ENCODE assay signal across 20 mouse cellular contexts in genomic region chr4:106593636-106594035, GRCm38 (mm10). TPM values are rescaled to one million over a fixed set of nuclear protein-coding genes. Genes with fewer than 3 reads are reported as not detected.
DNase-seq lines count a peak whose midpoint lies in the region; ATAC-seq and TF ChIP-seq lines count a peak whose summit lies in the region.
"Had no signal": no experiment of that assay in that cellular context is flagged by ENCODE, and none has a peak within 500 bp of the region (broad histone marks: within the 10 kb centered on the region; RNA-seq: fewer than 3 reads in every experiment).

No protein-coding gene starts in this region.

- H3K4me1 ChIP-seq in hindbrain, postnatal 0 days (ENCODE audit: insufficient read depth, low read length): no peaks in the 10 kb centered on the region
- H3K4me1 ChIP-seq in hindbrain, embryonic 14.5 days (replicated peaks; ENCODE audit: control insufficient read depth, insufficient read depth, low read length): no peaks in the 10 kb centered on the region
- no peaks in the 10 kb centered on the region for H3K4me1 ChIP-seq in midbrain, postnatal 0 days (ENCODE audit: insufficient read depth, low read length)
- H3K4me1 ChIP-seq in midbrain, embryonic 10.5 days: no peaks in the 10 kb centered on the region
- no peaks in the 10 kb centered on the region for H3K4me1 ChIP-seq in MEL (ENCODE audit: control insufficient read depth in 1 of 2, insufficient read depth in 2 of 2, low read length in 2 of 2)
- H3K4me1 ChIP-seq: embryonic facial prominence, embryonic 12.5 days; forebrain, embryonic 10.5 days; hindbrain, embryonic 10.5 days; kidney, embryonic 15.5 days; limb, embryonic 12.5 days; midbrain, embryonic 15.5 days; neural tube, embryonic 13.5 days had no signal

- no peak overlapping the region for H3K9ac ChIP-seq in hindbrain, postnatal 0 days (replicated peaks; ENCODE audit: low read length)
- H3K9ac ChIP-seq in hindbrain, embryonic 14.5 days: no peak overlapping the region
- H3K9ac ChIP-seq in midbrain, postnatal 0 days (replicated peaks; ENCODE audit: low read length, poor library complexity, severe bottlenecking): no peak overlapping the region
- H3K9ac ChIP-seq in MEL (ENCODE audit: control insufficient read depth, low read depth, low read length, poor library complexity, severe bottlenecking): no peak overlapping the region
- H3K9ac ChIP-seq: embryonic facial prominence, embryonic 12.5 days; heart, embryonic 12.5 days; kidney, embryonic 15.5 days; limb, embryonic 12.5 days; midbrain, embryonic 15.5 days; neural tube, embryonic 13.5 days had no signal

- no peak overlapping the region for H3K4me2 ChIP-seq in hindbrain, postnatal 0 days (ENCODE audit: low read depth, low read length)
- no peak overlapping the region for H3K4me2 ChIP-seq in hindbrain, embryonic 14.5 days (replicated peaks)
- no peak overlapping the region for H3K4me2 ChIP-seq in midbrain, postnatal 0 days (ENCODE audit: low read depth, low read length, poor library complexity, severe bottlenecking)
- H3K4me2 ChIP-seq: embryonic facial prominence, embryonic 12.5 days; heart, embryonic 12.5 days; kidney, embryonic 15.5 days; limb, embryonic 12.5 days; midbrain, embryonic 15.5 days; neural tube, embryonic 13.5 days had no signal

- DNase-seq in hindbrain, postnatal 0 days (ENCODE audit: low spot score): no peak
- no peak for DNase-seq in hindbrain, embryonic 14.5 days (ENCODE audit: low spot score)
- DNase-seq in midbrain, postnatal 0 days (ENCODE audit: low spot score): no peak
- DNase-seq in midbrain, embryonic 10.5 days (ENCODE audit: low spot score): no peak
- DNase-seq in MEL (ENCODE audit: low read depth, low spot score): peak; percentile 42
- DNase-seq in naive thymus-derived CD4-positive, alpha-beta T cell, adult 2 months (ENCODE audit: low read depth): peak; percentile 23
- DNase-seq in heart, adult 18-20 months: no peak
- no peak for DNase-seq in adrenal gland, adult 8-10 months
- DNase-seq: cerebellum, postnatal 25 days; lung, postnatal 4 days; right cerebral cortex, adult 18-20 months; thymus, adult 2 months had no signal

- no peaks in the 10 kb centered on the region for H3K27me3 ChIP-seq in hindbrain, postnatal 0 days (ENCODE audit: insufficient read depth, low read length)
- H3K27me3 ChIP-seq in hindbrain, embryonic 14.5 days (ENCODE audit: control insufficient read depth, insufficient read depth, low read length): no peaks in the 10 kb centered on the region
- no peaks in the 10 kb centered on the region for H3K27me3 ChIP-seq in midbrain, postnatal 0 days (ENCODE audit: insufficient read depth, low read length)
- no peaks in the 10 kb centered on the region for H3K27me3 ChIP-seq in midbrain, embryonic 10.5 days (ENCODE audit: low read depth, poor library complexity, severe bottlenecking)
- H3K27me3 ChIP-seq in MEL (ENCODE audit: control insufficient read depth in 1 of 2, insufficient read depth in 2 of 2, low read length in 2 of 2): no peaks in the 10 kb centered on the region
- H3K27me3 ChIP-seq: embryonic facial prominence, embryonic 12.5 days; heart, embryonic 12.5 days; kidney, embryonic 15.5 days; limb, embryonic 12.5 days; midbrain, embryonic 15.5 days; neural tube, embryonic 13.5 days had no signal

- TF ChIP-seq POLR2A in MEL (IDR thresholded peaks at IDR 0.05; ENCODE audit: control insufficient read depth in 1 of 2, insufficient read depth in 1 of 2, low read depth in 1 of 2, low read length in 2 of 2, poor library complexity in 1 of 2): no peak

- H3K9me3 ChIP-seq in hindbrain, postnatal 0 days (ENCODE audit: low read length): no peaks in the 10 kb centered on the region
- H3K9me3 ChIP-seq in hindbrain, embryonic 14.5 days (ENCODE audit: control insufficient read depth, low read length): no peaks in the 10 kb centered on the region
- H3K9me3 ChIP-seq in midbrain, postnatal 0 days (ENCODE audit: low read length): no peaks in the 10 kb centered on the region
- no peaks in the 10 kb centered on the region for H3K9me3 ChIP-seq in midbrain, embryonic 10.5 days (replicated peaks)
- H3K9me3 ChIP-seq in MEL (replicated peaks; ENCODE audit: insufficient read depth, low read length): no peaks in the 10 kb centered on the region
- H3K9me3 ChIP-seq: embryonic facial prominence, embryonic 12.5 days; forebrain, embryonic 10.5 days; heart, embryonic 12.5 days; hindbrain, embryonic 10.5 days; kidney, embryonic 15.5 days; midbrain, embryonic 15.5 days; neural tube, embryonic 13.5 days had no signal

- no peaks in the 10 kb centered on the region for H3K79me2 ChIP-seq in MEL (ENCODE audit: control insufficient read depth, insufficient read depth, low read length, poor library complexity)

- no peak overlapping the region for H3K4me3 ChIP-seq in hindbrain, postnatal 0 days (ENCODE audit: low read length)
- no peak overlapping the region for H3K4me3 ChIP-seq in hindbrain, embryonic 14.5 days (replicated peaks; ENCODE audit: low read length)
- H3K4me3 ChIP-seq in midbrain, postnatal 0 days (ENCODE audit: low read depth, low read length): no peak overlapping the region
- no peak overlapping the region for H3K4me3 ChIP-seq in midbrain, embryonic 10.5 days
- H3K4me3 ChIP-seq in MEL (ENCODE audit: control insufficient read depth in 1 of 2, insufficient read depth in 1 of 2, low read depth in 2 of 2, low read length in 2 of 2): no peak overlapping the region
- H3K4me3 ChIP-seq: embryonic facial prominence, embryonic 12.5 days; forebrain, embryonic 10.5 days; heart, embryonic 12.5 days; hindbrain, embryonic 10.5 days; kidney, embryonic 15.5 days; limb, embryonic 12.5 days; midbrain, embryonic 15.5 days; neural tube, embryonic 13.5 days had no signal

- H3K36me3 ChIP-seq in hindbrain, postnatal 0 days (ENCODE audit: insufficient read depth, low read length): peaks cover under 1% of the 10 kb centered on the region; the same call in 1 of the 2 replicates
- H3K36me3 ChIP-seq in hindbrain, embryonic 14.5 days (replicated peaks; ENCODE audit: control insufficient read depth, insufficient read depth): peaks cover 17% of the 10 kb centered on the region
- 0 out of 2 replicates have a peak, but pooled peaks cover 4% of the 10 kb centered on the region for H3K36me3 ChIP-seq in midbrain, postnatal 0 days (ENCODE audit: insufficient read depth, low read length)
- H3K36me3 ChIP-seq in midbrain, embryonic 10.5 days: peaks cover 29% of the 10 kb centered on the region
- H3K36me3 ChIP-seq in MEL (ENCODE audit: control insufficient read depth in 1 of 2, insufficient read depth in 2 of 2, low read length in 2 of 2): no peaks in the 10 kb centered on the region; a peak in 1 of 4 replicates
- H3K36me3 ChIP-seq: midbrain, embryonic 15.5 days had no signal

- ATAC-seq in hindbrain, postnatal 0 days: no peak
- ATAC-seq in hindbrain, embryonic 14.5 days (ENCODE audit: low FRiP score): no peak
- ATAC-seq in midbrain, postnatal 0 days (ENCODE audit: low FRiP score): no peak
- ATAC-seq: midbrain, embryonic 15.5 days had no signal

- peak; percentile 20 for TF ChIP-seq RAD21 in MEL (IDR thresholded peaks at IDR 0.05; ENCODE audit: low read depth, low read length)

- H3K27ac ChIP-seq in hindbrain, postnatal 0 days: no peak overlapping the region
- no peak overlapping the region for H3K27ac ChIP-seq in hindbrain, embryonic 14.5 days
- H3K27ac ChIP-seq in midbrain, postnatal 0 days (ENCODE audit: low read depth, low read length): no peak overlapping the region
- H3K27ac ChIP-seq in midbrain, embryonic 10.5 days (replicated peaks): no peak overlapping the region
- no peak overlapping the region for H3K27ac ChIP-seq in MEL (ENCODE audit: control insufficient read depth, low read depth, low read length)
- H3K27ac ChIP-seq: embryonic facial prominence, embryonic 12.5 days; forebrain, embryonic 10.5 days; hindbrain, embryonic 10.5 days; kidney, embryonic 15.5 days; limb, embryonic 12.5 days; midbrain, embryonic 15.5 days; neural tube, embryonic 13.5 days had no signal

- no peak for TF ChIP-seq EP300 in MEL (IDR thresholded peaks at IDR 0.05; ENCODE audit: low read depth in 1 of 2, low read length in 2 of 2)

- TF ChIP-seq CTCF in hindbrain, postnatal 0 days (IDR thresholded peaks at IDR 0.05; ENCODE audit: low read depth): 0 out of 2 replicates have a peak, but pooled peaks have one; percentile 19
- TF ChIP-seq CTCF in midbrain, postnatal 0 days (IDR thresholded peaks at IDR 0.05): peak; percentile 16; the same call in 1 of the 2 replicates
- peak; percentile 58 to 76 (median 61) for TF ChIP-seq CTCF in MEL (IDR thresholded peaks at IDR 0.05 in 2 of 3, conservative IDR thresholded peaks at IDR 0.05 in 1 of 3; ENCODE audit: control insufficient read depth in 1 of 3, insufficient read depth in 1 of 3, low read depth in 2 of 3, low read length in 3 of 3, poor library complexity in 1 of 3, severe bottlenecking in 1 of 3)

- WGBS in hindbrain, postnatal 0 days: 66% methylated on average over 7 of the region's 7 CpGs
- 64% methylated on average over 7 of the region's 7 CpGs for WGBS in hindbrain, embryonic 14.5 days
- 56% methylated on average over 7 of the region's 7 CpGs for WGBS in midbrain, postnatal 0 days
- WGBS in midbrain, embryonic 10.5 days: 64% methylated on average over 7 of the region's 7 CpGs

RNA-seq across cellular contexts. Expression of gene Lexm, which starts 23.4 kb away (rescaled TPM):
- 0.43 TPM in 1 of 2 replicates, not detected in the other for total RNA-seq in hindbrain, postnatal 0 days (2014; rRNA removed)
- polyA plus RNA-seq in hindbrain, postnatal 0 days (2015; fragmentation: Nextera tagmentation; extraction: Ambion mirVana): not detected in 2 replicates
- polyA plus RNA-seq in hindbrain, embryonic 14.5 days (2014; fragmentation: Nextera tagmentation; extraction: Ambion mirVana): not detected in 2 replicates
- total RNA-seq in midbrain, postnatal 0 days (2014; rRNA removed): not detected in 2 replicates
- polyA plus RNA-seq in midbrain, postnatal 0 days (2015; fragmentation: Nextera tagmentation; extraction: Ambion mirVana): not detected in 2 replicates
- polyA plus RNA-seq in midbrain, embryonic 10.5 days (2016; fragmentation: Nextera tagmentation; extraction: Ambion mirVana): not detected in 2 replicates
- 6.1 and 6.7 TPM in 2 replicates for total RNA-seq in MEL (2012; rRNA removed)
- 10 to 100 TPM in 1 of 2 experiments, not detected in 1; 17.5 TPM for polyA plus RNA-seq in MEL (2012; ENCODE audit: insufficient read depth in 1 of 2, insufficient read length in 2 of 2, low read depth in 1 of 2, low replicate concordance in 2 of 2, missing spikeins in 1 of 2)
- total RNA-seq in heart, adult 18-20 months (2021): not detected
- total RNA-seq in adrenal gland, adult 8-10 months (2022): not detected
- polyA plus RNA-seq: forebrain, embryonic 10.5 days; kidney, embryonic 15.5 days; midbrain, embryonic 15.5 days; thymus, adult 2 months had no signal

RNA-seq across cellular contexts. Expression of gene Ttc22, which starts 28.6 kb away (rescaled TPM):
- total RNA-seq in hindbrain, postnatal 0 days (2014; rRNA removed): 0.89 and 1.0 TPM in 2 replicates
- polyA plus RNA-seq in hindbrain, postnatal 0 days (2015; fragmentation: Nextera tagmentation; extraction: Ambion mirVana): 1.8 and 2.3 TPM in 2 replicates
- 1.6 and 1.9 TPM in 2 replicates for polyA plus RNA-seq in hindbrain, embryonic 14.5 days (2014; fragmentation: Nextera tagmentation; extraction: Ambion mirVana)
- 4.1 and 4.6 TPM in 2 replicates for total RNA-seq in midbrain, postnatal 0 days (2014; rRNA removed)
- 4.1 and 4.7 TPM in 2 replicates for polyA plus RNA-seq in midbrain, postnatal 0 days (2015; fragmentation: Nextera tagmentation; extraction: Ambion mirVana)
- not detected in 2 replicates for polyA plus RNA-seq in midbrain, embryonic 10.5 days (2016; fragmentation: Nextera tagmentation; extraction: Ambion mirVana)
- 0.04 TPM in 1 of 2 replicates, not detected in the other for total RNA-seq in MEL (2012; rRNA removed)
- polyA plus RNA-seq in MEL (2012; ENCODE audit: insufficient read depth in 1 of 2, insufficient read length in 2 of 2, low read depth in 1 of 2, low replicate concordance in 2 of 2, missing spikeins in 1 of 2): not detected
- total RNA-seq in heart, adult 18-20 months (2021): not detected
- total RNA-seq in adrenal gland, adult 8-10 months (2022): under 1 TPM in 1 of 4 experiments, not detected in 3; 0.10 TPM
- polyA plus RNA-seq: forebrain, embryonic 10.5 days; hindbrain, embryonic 10.5 days had no signal

RNA-seq across cellular contexts. Expression of gene Dhcr24, which starts 32.8 kb away (rescaled TPM):
- 126 and 127 TPM in 2 replicates for total RNA-seq in hindbrain, postnatal 0 days (2014; rRNA removed)
- polyA plus RNA-seq in hindbrain, postnatal 0 days (2015; fragmentation: Nextera tagmentation; extraction: Ambion mirVana): 7.5 and 8.7 TPM in 2 replicates
- 25.7 and 27.1 TPM in 2 replicates for polyA plus RNA-seq in hindbrain, embryonic 14.5 days (2014; fragmentation: Nextera tagmentation; extraction: Ambion mirVana)
- 107 and 139 TPM in 2 replicates for total RNA-seq in midbrain, postnatal 0 days (2014; rRNA removed)
- polyA plus RNA-seq in midbrain, postnatal 0 days (2015; fragmentation: Nextera tagmentation; extraction: Ambion mirVana): 8.0 and 8.1 TPM in 2 replicates
- 11.0 and 11.9 TPM in 2 replicates for polyA plus RNA-seq in midbrain, embryonic 10.5 days (2016; fragmentation: Nextera tagmentation; extraction: Ambion mirVana)
- total RNA-seq in MEL (2012; rRNA removed): 37.6 and 39.2 TPM in 2 replicates
- 10 to 100 TPM in 1 of 2 experiments, not detected in 1; 63.0 TPM for polyA plus RNA-seq in MEL (2012; ENCODE audit: insufficient read depth in 1 of 2, insufficient read length in 2 of 2, low read depth in 1 of 2, low replicate concordance in 2 of 2, missing spikeins in 1 of 2)
- 1 to 10 TPM; 1.5 to 2.5 TPM for total RNA-seq in heart, adult 18-20 months (2021)
- 100 to 1,000 TPM in 2 of 4 experiments, 10 to 100 TPM in 2; 77.6 to 360 (median 221) TPM for total RNA-seq in adrenal gland, adult 8-10 months (2022)

RNA-seq across cellular contexts. Expression of gene Pars2, which starts 57.2 kb away (rescaled TPM):
- total RNA-seq in hindbrain, postnatal 0 days (2014; rRNA removed): 8.4 and 12.1 TPM in 2 replicates
- polyA plus RNA-seq in hindbrain, postnatal 0 days (2015; fragmentation: Nextera tagmentation; extraction: Ambion mirVana): 7.4 and 9.1 TPM in 2 replicates
- polyA plus RNA-seq in hindbrain, embryonic 14.5 days (2014; fragmentation: Nextera tagmentation; extraction: Ambion mirVana): 10.1 and 11.0 TPM in 2 replicates
- 5.9 and 10.3 TPM in 2 replicates for total RNA-seq in midbrain, postnatal 0 days (2014; rRNA removed)
- polyA plus RNA-seq in midbrain, postnatal 0 days (2015; fragmentation: Nextera tagmentation; extraction: Ambion mirVana): 7.0 and 7.4 TPM in 2 replicates
- polyA plus RNA-seq in midbrain, embryonic 10.5 days (2016; fragmentation: Nextera tagmentation; extraction: Ambion mirVana): 16.2 and 16.5 TPM in 2 replicates
- 10.9 and 11.2 TPM in 2 replicates for total RNA-seq in MEL (2012; rRNA removed)
- 10 to 100 TPM in 1 of 2 experiments, not detected in 1; 11.3 TPM for polyA plus RNA-seq in MEL (2012; ENCODE audit: insufficient read depth in 1 of 2, insufficient read length in 2 of 2, low read depth in 1 of 2, low replicate concordance in 2 of 2, missing spikeins in 1 of 2)
- total RNA-seq in heart, adult 18-20 months (2021): 1 to 10 TPM; 4.8 to 4.9 TPM
- total RNA-seq in adrenal gland, adult 8-10 months (2022): 1 to 10 TPM; 5.7 to 9.5 (median 8.5) TPM

Comparison
In these comparisons a context has a peak if more than half of its experiments do, and no peak if none do; other contexts are left out.
1. DNase-seq: peak in MEL (single experiment) and naive thymus-derived CD4-positive, alpha-beta T cell, adult 2 months (single experiment); none in hindbrain, postnatal 0 days (single experiment), hindbrain, embryonic 14.5 days (single experiment), midbrain, postnatal 0 days (single experiment), midbrain, embryonic 10.5 days (single experiment), heart, adult 18-20 months (0 of 2) and adrenal gland, adult 8-10 months (single experiment).
2. RNA of gene Dhcr24, which starts 32.8 kb away (total RNA-seq): 77.6 to 360 TPM in adrenal gland, adult 8-10 months, 107 to 139 TPM in midbrain, postnatal 0 days, 126 to 127 TPM in hindbrain, postnatal 0 days and 37.6 to 39.2 TPM in MEL; 1.5 to 2.5 TPM in heart, adult 18-20 months; every median in the first group is over 10 times any median in the second.
3. Peak in every context shown above with its lines, with median percentiles within 50 percentile points of each other: CTCF ChIP-seq.